In the genomic region with DNA sequence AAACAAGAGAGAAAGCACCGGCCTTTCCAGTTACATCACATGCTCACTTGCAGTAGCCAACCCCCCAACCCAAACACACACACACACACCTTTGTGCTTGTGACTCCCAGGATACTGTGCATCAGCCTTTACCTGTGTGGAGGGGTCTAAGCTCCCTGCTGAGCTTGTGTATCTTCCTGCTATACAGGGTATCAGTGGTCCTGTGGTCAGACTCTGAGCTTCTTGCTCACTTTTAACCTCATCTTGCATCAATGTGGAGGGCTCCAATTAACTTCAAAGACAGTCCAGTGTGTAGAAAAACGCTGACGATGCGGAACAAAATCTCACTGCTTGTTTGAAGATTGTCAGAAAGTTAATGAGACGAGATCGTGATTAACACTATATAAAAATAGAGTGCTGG, we compare ENCODE assay signal across 24 mouse cellular contexts.
"Had no signal": no experiment of that assay in that cellular context is flagged by ENCODE, and none has a peak within 500 bp of the region (broad histone marks: within the 10 kb centered on the region; RNA-seq: fewer than 3 reads in every experiment).

No protein-coding gene starts in this region.

- H3K4me3 ChIP-seq: gastrocnemius, adult 2 months; heart, adult 2 months; heart, embryonic 13.5 days; heart, embryonic 15.5 days; hindbrain, embryonic 13.5 days; hindbrain, embryonic 15.5 days; limb, embryonic 13.5 days; limb, embryonic 15.5 days; liver, embryonic 12.5 days had no signal

- ATAC-seq: hindbrain, postnatal 0 days; intestine, embryonic 16.5 days; liver, embryonic 12.5 days had no signal

- H3K4me2 ChIP-seq: heart, embryonic 11.5 days; heart, embryonic 13.5 days; heart, embryonic 15.5 days; hindbrain, embryonic 13.5 days; hindbrain, embryonic 15.5 days; limb, embryonic 13.5 days; limb, embryonic 15.5 days; liver, embryonic 12.5 days had no signal

- H3K36me3 ChIP-seq: heart, embryonic 13.5 days; heart, embryonic 15.5 days; hindbrain, embryonic 13.5 days; hindbrain, embryonic 15.5 days; limb, embryonic 13.5 days; limb, embryonic 15.5 days; liver, embryonic 12.5 days had no signal

- DNase-seq: gastrocnemius, adult 2 months; gastrocnemius, postnatal 14 days; gastrocnemius, postnatal 36 days; heart, adult 11 months; heart, adult 2 months; heart, postnatal 14 days; heart, postnatal 36 days; kidney, adult 18-20 months; kidney, postnatal 10 days; kidney, postnatal 36 days; layer of hippocampus, adult 9-11 months; layer of hippocampus, postnatal 36 days; left cerebral cortex, postnatal 4 days had no signal

- H3K9me3 ChIP-seq: heart, embryonic 13.5 days; heart, embryonic 15.5 days; hindbrain, embryonic 13.5 days; hindbrain, embryonic 15.5 days; limb, embryonic 13.5 days; limb, embryonic 15.5 days; liver, embryonic 12.5 days had no signal

- H3K9ac ChIP-seq: heart, embryonic 13.5 days; heart, embryonic 15.5 days; hindbrain, embryonic 13.5 days; hindbrain, embryonic 15.5 days; limb, embryonic 13.5 days; limb, embryonic 15.5 days; liver, embryonic 12.5 days; liver, embryonic 14.5 days had no signal

- H3K4me1 ChIP-seq: heart, embryonic 13.5 days; heart, embryonic 15.5 days; hindbrain, embryonic 13.5 days; hindbrain, embryonic 15.5 days; limb, embryonic 13.5 days; limb, embryonic 15.5 days; liver, embryonic 12.5 days had no signal

- H3K27ac ChIP-seq: gastrocnemius, adult 2 months; heart, adult 2 months; heart, embryonic 13.5 days; heart, embryonic 15.5 days; hindbrain, embryonic 13.5 days; hindbrain, embryonic 15.5 days; hindbrain, postnatal 0 days; limb, embryonic 13.5 days; limb, embryonic 15.5 days; liver, embryonic 12.5 days; liver, embryonic 14.5 days had no signal

- H3K27me3 ChIP-seq: heart, embryonic 13.5 days; heart, embryonic 15.5 days; hindbrain, embryonic 13.5 days; hindbrain, embryonic 15.5 days; limb, embryonic 13.5 days; limb, embryonic 15.5 days; liver, embryonic 12.5 days had no signal
